Mouse (Mus musculus) gastrocnemius, adult 18-20 months (tissue): ENCODE measurements at regions not wholly inside any gene's neighbourhood (a gene's known extent, or its start where the extent isn't known, plus 50 kb on each side); places are given as distances from the start of the nearest gene placed in this dataset.

Source experiments
- DNase-seq: peaks from one replicate; pipeline ENCODE4 v3.0.0; 2021; ENCODE audit warnings: low spot score

- peak; percentile 74 for DNase-seq
These were observed 58.8 kb upstream of the Bach2 start for GRCm38 (mm10) chr4:32179707-32180241.

GRCm38 (mm10) chr4:32183791-32184190 lies 54.8 kb upstream of the Bach2 start:
- DNase-seq, result no peak

- no peak for DNase-seq
These were observed 52.6 kb upstream of the Bach2 start for GRCm38 (mm10) chr4:32185986-32186385.

GRCm38 (mm10) chr4:32187154-32187553 lies 51.5 kb upstream of the Bach2 start:
- no peak for DNase-seq

GRCm38 (mm10) chr4:32188076-32188475 lies 50.5 kb upstream of the Bach2 start:
- no peak for DNase-seq

- DNase-seq, result no peak
These were observed 49.7 kb upstream of the Bach2 start for GRCm38 (mm10) chr4:32188752-32189415.
